Mouse (Mus musculus) frontal cortex, postnatal 14 days (tissue): ENCODE data around the gene Ldhd.

Source experiments
- DNase-seq, 2 experiments: peaks; one replicate each; pipeline ENCODE4 v3.0.0; 2022; ENCODE audit warnings: low spot score in 2 of 2

Gene Ldhd

DNA sequence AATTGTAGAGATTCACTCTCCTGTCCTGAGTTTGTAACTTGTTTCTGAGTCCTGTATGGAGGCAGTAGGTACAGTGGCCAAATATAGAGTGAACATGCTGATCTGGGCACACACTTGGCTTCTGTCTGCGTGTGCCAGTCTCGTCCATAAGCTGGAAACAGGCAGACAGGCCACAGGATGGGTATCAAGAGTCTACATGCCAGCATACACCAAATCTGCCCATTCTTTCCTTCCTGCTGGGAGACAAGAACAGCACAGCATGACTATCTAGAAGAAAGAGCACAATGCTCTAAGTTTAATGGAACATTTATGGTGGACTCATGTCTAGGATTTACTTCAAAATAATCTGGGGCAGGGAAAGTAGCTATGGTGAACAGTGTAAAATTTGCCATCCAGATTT is 35.2 kb downstream of the Ldhd start:
- no peak for DNase-seq

DNA sequence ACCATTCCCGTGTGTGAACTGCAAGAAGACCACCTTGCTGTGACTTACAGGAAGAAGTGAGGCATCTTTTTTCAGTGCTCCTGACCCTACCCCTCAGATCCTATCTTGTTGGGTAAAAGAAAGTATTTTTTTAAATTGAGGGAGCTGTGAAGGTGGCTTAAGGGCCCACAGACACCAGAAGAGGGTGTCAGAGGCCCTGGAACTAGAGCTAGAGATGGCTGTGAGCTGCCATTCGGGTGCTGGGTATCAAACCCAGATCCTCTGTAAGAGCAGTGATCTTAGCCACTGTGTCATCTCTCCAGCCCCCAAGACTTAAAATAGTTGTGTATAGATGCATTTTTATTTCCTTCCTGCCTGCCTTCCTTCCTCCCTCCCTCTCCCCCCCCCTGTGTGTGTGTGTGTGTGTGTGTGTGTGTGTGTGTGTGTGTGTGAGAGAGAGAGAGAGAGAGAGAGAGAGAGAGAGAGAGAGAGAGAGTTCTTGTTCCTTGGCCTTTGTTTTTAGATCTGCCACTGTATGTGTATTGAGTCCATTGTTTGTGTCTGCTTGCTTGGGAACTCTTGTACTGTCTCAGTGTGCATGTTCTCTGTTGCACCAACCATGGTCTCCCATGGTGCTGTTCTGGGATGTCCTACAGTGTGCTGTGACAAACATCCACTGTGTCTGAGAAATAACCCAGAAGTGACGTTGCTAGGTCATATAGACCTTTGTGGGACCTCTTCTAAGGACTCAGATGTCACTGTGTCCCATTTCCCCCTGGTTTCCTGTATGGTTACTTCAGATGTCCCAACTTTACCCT is 35.9 kb downstream of the Ldhd start:
- no peak for DNase-seq

DNA sequence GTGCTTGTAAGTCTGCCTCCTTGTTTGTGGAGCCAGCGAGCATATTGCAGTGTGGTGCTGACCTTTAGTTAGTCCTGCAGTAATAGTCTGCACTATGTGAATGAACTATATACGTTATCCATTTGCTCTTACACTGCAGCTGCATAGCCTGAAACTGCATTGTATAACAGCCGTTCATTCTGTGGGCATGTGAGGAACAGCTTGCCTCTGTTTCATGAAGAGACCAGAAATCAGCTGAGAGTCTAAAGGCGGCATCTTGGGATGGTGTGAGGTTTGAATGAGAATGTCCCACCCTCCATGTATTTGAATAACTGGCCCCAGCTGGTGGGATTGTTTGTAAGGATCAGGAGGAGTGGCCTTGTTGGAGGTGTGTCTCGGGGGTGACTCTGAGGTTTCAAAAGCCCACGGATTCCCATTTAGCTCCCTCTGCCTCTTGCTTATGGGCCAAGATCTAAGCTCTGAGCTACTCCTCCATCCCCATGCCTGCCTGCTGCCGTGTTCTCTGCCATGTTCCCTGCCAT is 37.7 kb downstream of the Ldhd start:
- DNase-seq, result no peak

DNA sequence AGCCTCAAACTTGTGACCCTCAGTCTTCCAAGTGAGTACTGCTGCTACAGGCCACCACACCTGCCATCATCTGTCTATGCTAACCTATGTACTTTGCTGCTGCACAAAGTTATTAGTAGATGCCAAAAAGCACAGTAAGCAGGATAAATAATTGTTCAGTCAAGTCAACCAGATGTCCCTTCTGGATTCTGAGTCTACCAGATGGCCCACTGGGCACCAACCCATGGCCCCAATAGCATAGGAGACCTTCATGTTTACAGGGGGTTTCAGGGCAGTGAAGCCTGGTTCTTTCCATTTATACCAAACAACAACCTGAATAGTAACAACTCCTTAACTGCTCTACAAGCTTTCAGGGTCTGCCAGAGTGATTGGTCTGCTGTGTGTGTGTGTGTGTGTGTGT is 39.0 kb downstream of the Ldhd start:
- DNase-seq, result no peak

DNA sequence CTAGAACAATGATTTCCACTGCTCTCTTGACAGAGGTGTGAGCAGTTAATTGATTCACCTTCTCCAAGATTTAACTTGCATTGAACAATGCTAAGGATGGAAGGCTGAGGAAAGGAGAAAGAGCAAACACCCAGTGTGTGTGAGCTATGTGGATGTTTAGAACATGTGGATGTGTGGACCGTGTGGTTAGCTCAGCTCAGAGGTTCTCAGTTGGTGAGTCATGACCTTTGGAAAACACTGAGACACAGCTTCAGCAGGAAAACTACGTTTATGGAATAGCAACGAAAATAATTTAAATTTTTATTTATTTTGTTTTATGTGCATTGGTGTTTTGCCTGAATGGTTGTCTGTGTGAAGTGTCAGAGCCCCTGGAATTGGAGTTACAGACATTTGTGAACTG is 40.0 kb downstream of the Ldhd start:
- no peak for DNase-seq

DNA sequence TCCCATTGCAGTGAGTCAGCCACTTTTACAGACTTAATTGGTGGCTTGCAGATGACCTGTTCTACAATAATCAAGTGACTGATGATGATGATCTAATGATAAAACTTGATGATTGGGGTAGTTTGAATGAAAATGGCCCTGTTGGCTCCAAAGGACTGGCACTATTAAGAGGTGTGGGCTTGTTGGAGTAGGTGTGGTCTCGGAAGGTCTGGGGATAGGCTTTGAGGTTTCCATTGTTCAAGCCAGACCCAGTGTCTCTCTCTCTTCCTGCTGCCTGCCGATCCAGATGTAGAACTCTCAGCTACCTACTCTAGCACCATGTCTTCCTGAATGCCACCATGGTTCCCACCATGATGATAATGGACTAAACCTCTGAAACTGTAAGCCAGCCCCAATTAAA is 41.8 kb downstream of the Ldhd start:
- DNase-seq, result no peak

DNA sequence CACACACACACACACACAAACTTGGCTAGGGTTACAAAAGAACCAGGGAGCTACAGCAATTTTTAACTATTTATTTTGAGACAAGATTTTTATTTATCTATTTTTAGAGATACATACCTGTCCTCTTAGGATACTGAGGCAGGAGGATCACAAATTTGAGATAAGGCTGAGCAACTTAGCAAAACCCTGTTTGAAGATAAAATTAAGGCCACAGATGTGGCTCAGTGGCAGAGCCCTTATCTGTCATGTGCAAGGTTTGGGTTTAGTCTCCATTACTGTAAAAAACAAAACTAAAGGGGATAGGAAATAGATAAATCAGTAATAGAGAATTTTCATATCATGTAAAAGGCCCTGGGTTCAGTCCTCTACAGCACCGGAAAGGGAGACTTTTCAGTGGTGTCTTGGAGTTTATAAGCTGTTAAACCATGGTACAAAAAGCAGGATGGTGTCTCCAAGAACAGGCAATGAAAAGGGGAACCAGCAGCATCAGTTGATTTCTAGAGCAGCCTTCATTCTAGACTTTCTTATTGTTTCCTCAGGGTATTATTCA is 42.6 kb downstream of the Ldhd start:
- DNase-seq, result no peak

DNA sequence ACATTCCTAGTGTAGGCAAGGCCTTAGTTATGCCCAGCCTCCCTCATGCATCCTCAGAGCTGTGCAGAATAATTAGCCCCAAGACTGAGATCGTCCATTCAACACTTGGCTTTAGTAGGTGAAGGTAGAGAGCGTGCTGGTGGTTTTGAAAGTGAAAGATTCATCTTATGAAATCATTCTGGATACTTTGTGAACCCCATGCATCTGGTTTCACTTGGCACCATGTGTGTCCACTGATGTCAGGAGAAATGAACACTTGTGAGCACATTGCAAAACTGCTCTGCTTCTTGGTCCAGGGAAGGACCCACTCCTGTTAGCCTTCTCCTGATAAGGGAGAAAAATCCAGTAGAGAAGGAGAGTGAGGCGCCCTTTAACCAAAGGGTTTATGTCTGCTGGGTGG is 45.2 kb downstream of the Ldhd start:
- no peak for DNase-seq

DNA sequence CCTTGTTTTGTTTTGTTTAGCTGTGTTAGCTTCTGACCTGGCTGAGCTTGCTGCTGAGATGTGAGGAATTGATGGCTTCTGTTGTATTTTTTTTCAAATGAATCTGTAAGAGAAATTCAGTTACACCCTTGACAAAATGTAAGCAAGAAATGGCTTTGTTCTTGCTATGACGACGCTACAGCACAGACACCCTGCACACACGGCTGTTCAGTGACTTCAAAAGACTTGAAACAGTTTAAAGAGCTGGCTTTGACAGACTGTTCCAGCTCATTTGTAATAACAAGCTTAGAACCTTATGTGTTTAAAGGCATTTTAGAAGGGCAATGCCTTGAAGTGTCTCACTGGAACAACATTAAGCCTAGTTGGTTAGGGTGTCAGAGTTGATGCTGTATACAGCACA is 47.8 kb downstream of the Ldhd start:
- DNase-seq, result no peak

DNA sequence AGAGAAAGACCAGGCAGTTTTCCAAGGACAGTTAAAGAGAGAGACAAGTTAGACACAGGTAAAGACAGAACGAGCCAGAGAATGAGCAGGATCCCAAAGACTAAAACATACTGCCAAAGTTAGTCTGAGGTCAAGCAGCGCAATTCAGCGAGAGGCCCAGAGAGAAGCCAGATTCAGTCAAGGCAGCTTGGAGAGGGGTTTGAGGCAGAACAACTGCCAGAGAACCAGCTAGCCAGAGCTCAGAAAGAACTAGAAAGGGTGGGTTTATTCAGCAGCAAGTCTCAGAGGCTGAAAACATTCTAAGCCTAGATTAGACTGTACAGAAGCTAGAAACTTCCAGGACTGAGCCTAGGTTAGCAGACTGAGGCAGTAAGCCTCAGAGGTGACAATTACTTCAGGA is 49.9 kb downstream of the Ldhd start:
- no peak for DNase-seq

DNA sequence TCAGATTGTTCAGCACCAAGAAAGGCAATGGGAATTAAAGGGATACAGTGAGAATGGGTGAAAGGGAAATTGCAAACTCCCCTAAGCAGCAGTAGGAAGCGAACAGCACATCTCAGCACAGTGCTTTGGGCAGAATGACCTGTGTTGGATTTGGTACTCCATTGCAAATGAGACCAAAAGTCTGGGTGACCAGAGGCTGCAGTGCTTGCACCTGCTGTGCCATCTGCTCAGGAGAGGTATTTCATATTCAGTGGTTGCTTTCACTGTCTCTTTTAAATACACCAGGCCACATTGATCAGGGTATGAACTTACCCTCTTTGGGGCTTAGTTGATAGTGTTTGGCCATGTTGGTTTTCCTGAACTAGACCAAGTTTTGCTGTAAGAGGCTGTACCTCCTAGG is 50.9 kb downstream of the Ldhd start:
- DNase-seq, result no peak

DNA sequence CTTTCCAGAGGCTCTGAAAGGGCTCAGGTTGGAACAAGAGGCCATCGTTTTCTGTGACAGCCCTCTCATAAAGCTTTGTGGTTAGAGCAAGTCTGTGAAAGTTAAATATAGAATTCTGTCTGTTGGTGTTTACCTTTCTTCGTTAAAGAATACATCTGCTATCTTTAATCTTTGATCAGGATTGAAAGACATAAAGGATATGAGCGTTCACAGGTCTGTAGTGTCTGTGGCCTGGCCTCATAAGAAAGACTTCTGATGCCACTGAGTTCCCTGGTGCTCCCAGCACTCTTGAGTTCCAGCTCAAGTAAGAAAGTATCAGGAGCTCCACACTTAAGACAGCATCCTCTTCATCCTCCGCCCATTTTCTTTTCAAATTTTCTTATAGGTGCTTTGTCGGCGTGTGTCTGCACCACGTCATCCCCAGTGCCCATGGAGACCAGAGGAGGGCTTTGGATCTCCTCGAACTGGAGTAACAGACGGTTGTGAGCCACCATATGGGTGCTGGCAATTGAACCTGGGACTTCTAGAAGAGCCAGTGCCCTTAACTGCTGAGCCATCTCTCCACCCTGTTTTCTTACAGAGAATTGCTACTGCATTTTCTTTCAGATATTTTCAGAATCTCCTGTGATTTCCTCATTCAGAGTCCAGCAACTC is 52.2 kb downstream of the Ldhd start:
- DNase-seq, result no peak

DNA sequence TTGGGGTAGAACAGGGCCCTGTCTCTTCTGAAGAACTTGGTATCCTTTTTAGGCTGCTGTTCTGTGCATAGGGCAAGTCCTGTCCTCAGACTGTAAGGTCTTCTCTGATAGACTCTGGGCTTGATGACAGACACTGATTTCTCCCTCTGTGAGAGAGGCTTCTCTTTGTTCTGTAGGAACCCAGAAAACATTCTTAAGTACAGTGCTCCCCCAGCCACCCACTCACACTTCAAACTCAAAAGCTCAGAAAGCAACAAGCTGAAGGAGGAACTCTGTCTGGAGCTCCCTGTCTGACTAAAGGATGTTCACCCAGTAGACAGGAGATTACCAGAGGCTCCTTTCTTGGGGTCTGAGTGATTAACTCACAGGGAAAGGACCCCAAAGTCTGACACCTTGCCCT is 53.7 kb downstream of the Ldhd start:
- no peak for DNase-seq

DNA sequence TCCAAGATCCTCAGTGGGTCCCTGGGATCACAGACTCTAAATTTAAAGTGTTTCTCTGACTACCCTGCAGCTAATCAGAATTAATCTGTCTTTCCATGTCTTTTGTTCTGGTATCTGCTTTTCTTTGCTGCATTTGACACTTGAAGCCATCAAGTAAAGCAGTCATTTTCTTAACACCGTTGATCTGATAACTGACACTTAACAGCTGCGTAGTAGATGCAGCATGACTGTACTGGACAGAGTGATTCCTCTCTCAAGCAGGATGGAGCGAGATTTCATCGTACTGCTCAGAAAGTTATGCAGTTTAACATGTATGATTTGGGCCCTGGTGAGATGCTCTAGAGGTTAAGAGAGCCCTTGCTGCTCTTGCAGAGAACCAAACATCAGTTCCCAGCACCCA is 54.7 kb downstream of the Ldhd start:
- no peak for DNase-seq

DNA sequence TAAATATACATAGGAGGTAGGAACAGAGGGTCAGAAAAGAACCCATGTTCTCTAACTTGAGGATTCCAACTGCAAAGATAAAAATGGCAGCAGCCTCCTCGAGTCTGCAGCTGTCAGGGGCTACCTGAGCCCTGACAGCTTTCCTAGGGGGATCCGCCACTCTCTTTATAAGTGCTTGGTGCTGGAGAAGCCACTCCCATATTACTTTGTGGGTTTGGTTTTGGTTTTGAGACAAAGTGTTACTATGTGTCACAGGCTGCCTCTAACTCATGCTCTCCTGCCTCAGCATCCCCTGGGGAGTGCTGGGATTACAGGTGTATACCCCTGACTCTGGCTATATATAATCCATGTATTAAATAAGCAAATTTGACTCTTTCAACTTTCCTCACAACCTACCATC is 56.2 kb downstream of the Ldhd start:
- DNase-seq, result no peak
